Mouse (Mus musculus) ovary, adult 2 months (tissue): ENCODE data around the gene Gm4922. TPM values are rescaled to one million over a fixed set of nuclear protein-coding genes. Genes with fewer than 3 reads are reported as not detected.

Experiments used
- polyA plus RNA-seq: library from polyadenylated mRNA; depleted of rRNA; stranded (reverse); fragments of >200 nt; gene quantifications from 2 replicates; pipeline ENCODE4 v1.2.3, GENCODE M21; 2012; rRNA removed

The Gm4922 gene
- not detected in 2 replicates for polyA plus RNA-seq

DNA sequence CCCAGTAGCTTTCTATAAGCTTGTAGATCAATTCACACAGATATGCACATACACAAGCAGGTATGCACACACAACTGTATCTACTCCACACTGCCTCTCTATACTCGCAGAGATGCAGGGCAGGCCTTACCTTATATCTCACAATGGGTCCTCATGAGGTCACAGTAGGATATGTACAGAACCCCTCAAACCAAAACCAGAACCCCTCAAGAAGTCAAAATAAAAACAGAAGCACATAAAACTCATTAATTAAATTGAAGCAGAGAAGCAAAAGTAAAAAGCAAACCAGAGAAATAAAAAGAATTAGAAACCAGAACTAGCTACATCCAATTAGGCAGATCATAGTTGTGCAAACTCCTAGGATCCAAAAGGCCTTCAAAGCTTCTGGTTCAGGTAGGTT is at the start of gene Gm4922:
Gm4922 (minus strand) TSS at position 101 of the 400 bp plus-strand sequence.

DNA sequence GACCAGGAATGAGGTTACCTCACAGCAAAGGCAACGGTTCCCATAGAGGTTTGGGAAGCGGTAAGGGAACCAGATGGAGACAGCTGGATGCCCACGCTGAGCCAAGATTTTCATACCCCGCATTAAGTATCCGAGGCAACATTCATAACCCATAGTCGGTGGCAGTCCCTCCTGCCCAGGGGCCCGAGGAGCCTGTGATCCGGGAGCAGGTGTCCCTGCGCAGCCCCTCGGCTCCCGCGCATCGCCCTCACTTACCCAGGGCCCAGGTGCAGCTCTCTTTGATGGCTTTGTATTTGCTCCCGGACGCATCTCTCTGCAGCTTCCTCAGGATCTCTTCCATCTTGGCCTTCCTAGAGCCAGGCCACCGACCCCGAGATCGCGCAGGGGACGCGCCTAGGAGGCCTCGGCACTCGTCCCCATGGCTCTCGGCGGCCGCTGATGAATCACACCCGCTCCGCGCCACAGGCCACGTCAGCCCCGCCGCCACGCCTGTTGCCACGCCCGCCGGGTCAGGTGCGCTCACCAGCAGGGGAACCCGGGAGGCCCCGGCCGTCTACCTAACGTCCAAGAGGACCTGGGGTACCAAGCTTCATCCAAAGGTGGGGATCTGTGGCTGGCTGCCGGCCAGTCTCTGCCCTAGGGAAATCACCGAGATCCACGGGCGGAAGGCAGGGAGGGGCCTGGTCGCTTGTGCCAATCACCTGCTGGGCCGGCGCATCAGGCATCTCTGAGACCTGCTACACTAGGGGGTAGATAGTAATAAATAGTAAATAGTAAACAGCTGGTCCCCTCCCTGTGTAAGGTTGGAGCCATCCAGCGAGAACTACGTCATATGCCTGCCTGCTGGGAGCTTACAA is 43.1 kb downstream of the Gm4922 start, which contains the start of gene Arfgef3:
Arfgef3 (minus strand) TSS at position 664 of the 857 bp plus-strand sequence.

Other genes with a start within 250 kb of the Gm4922 start
- 5.5 and 6.9 TPM in 2 replicates for gene Hebp2, start 240.7 kb downstream of the Gm4922 start, polyA plus RNA-seq
- 0.81 and 0.93 TPM in 2 replicates for gene Arfgef3, start 42.8 kb downstream of the Gm4922 start, polyA plus RNA-seq
- 40.2 and 86.9 TPM in 2 replicates for gene Perp, start 58.2 kb upstream of the Gm4922 start, polyA plus RNA-seq
- 1.4 and 1.7 TPM in 2 replicates for gene Tnfaip3, start 228.9 kb upstream of the Gm4922 start, polyA plus RNA-seq